Mouse (Mus musculus): ENCODE data around the gene Fam243.

GRCm38 (mm10) chr16:92360711-92361110 is 39.5 kb upstream of the Fam243 start:
- TF ChIP-seq CTCF (IDR thresholded peaks at IDR 0.05; ENCODE audit: control insufficient read depth, insufficient read depth, low read length) = no peak
- TF ChIP-seq POLR2A (IDR thresholded peaks at IDR 0.05; ENCODE audit: borderline replicate concordance, control insufficient read depth, low read depth, low read length) = no peak
